Comparison of ENCODE assay signal across 8 mouse cellular contexts in genomic region chr9:44603454-44604289, GRCm38 (mm10). TPM values are rescaled to one million over a fixed set of nuclear protein-coding genes. Genes with fewer than 3 reads are reported as not detected.
DNase-seq lines count a peak whose midpoint lies in the region; ATAC-seq lines count a peak whose summit lies in the region.

No protein-coding gene starts in this region.

- H3K9ac ChIP-seq in lung, embryonic 16.5 days (ENCODE audit: low read length) = peak overlapping the region; percentile 100

- H3K36me3 ChIP-seq in lung, embryonic 16.5 days (ENCODE audit: control insufficient read depth, insufficient read depth, low read length) = peaks cover 4% of the 10 kb centered on the region; the same call in 1 of the 2 replicates

- ATAC-seq in hematopoietic stem cell, adult 5-6 weeks (replicated peaks in 1 of 2; ENCODE audit: insufficient read depth in 1 of 2, low FRiP score in 2 of 2, low TSS enrichment in 1 of 2, low read depth in 1 of 2, poor library complexity in 2 of 2, severe bottlenecking in 2 of 2) = peak; percentile 71 to 73
- peak; percentile 78 for ATAC-seq in lung, embryonic 16.5 days (ENCODE audit: low read depth)

- H3K27ac ChIP-seq in lung, embryonic 16.5 days (ENCODE audit: low read length) = peak overlapping the region; percentile 99

- no peaks in the 10 kb centered on the region for H3K9me3 ChIP-seq in lung, embryonic 16.5 days (ENCODE audit: control insufficient read depth, low read length)

- H3K4me3 ChIP-seq in lung, embryonic 16.5 days (ENCODE audit: low read length) = peak overlapping the region; percentile 100

- H3K27me3 ChIP-seq in lung, embryonic 16.5 days (ENCODE audit: control insufficient read depth, insufficient read depth, low read depth, low read length) = no peaks in the 10 kb centered on the region

- peaks cover 26% of the 10 kb centered on the region for H3K4me1 ChIP-seq in lung, embryonic 16.5 days (replicated peaks; ENCODE audit: control insufficient read depth, insufficient read depth, low read length)

- H3K4me2 ChIP-seq in lung, embryonic 16.5 days (ENCODE audit: low read depth, low read length) = peak overlapping the region; percentile 72

- DNase-seq in ES-CJ7 (ENCODE audit: low read depth, low spot score) = peak; percentile 82
- peak; percentile 39 for DNase-seq in adrenal gland, postnatal 25 days
- peak; percentile 79 for DNase-seq in fibroblast of lung, adult 2 months (ENCODE audit: low read depth)
- DNase-seq in layer of hippocampus, adult 9-11 months = peak; percentile 72
- peak; percentile 23 for DNase-seq in ovary, postnatal 36 days (ENCODE audit: low spot score)
- DNase-seq in urinary bladder, postnatal 25 days (ENCODE audit: low spot score) = no peak

- WGBS in lung, embryonic 16.5 days = 0% methylated on average over 36 of the region's 38 CpGs

RNA-seq across cellular contexts. Expression of gene Ddx6, which starts 1.0 kb away (rescaled TPM):
- 126 and 145 TPM in 2 replicates for total RNA-seq in adrenal gland, postnatal 25 days (2021)
- 131 and 147 TPM in 2 replicates for total RNA-seq in hematopoietic stem cell, adult 5-6 weeks (2017)
- 15.2 and 16.5 TPM in 2 replicates for polyA plus RNA-seq in lung, embryonic 16.5 days (2015; fragmentation: Nextera tagmentation; extraction: Ambion mirVana)

RNA-seq across cellular contexts. Expression of gene Cxcr5, which starts 42.0 kb away (rescaled TPM):
- 0.18 TPM in 1 of 2 replicates, not detected in the other for total RNA-seq in adrenal gland, postnatal 25 days (2021)
- 0.06 and 0.69 TPM in 2 replicates for total RNA-seq in hematopoietic stem cell, adult 5-6 weeks (2017)
- polyA plus RNA-seq in lung, embryonic 16.5 days (2015; fragmentation: Nextera tagmentation; extraction: Ambion mirVana) = 0.08 and 0.29 TPM in 2 replicates
